Mouse (Mus musculus): Measurements from ENCODE around the gene Chaf1a. TPM values are rescaled to one million over a fixed set of nuclear protein-coding genes. Genes with fewer than 3 reads are reported as not detected.

Gene Chaf1a
- polyA plus RNA-seq, 1 experiment from 2014 or later: 5.0 TPM

GRCm38 (mm10) chr17:56119981-56120880 lies 80.0 kb downstream of the Chaf1a start:
- Histone ChIP-seq H3K4me1 (peaks cover 6% of the 10 kb centered on the region), H3K9me3 (peaks cover 7% of the 10 kb centered on the region; the same call in 1 of the 2 replicates), H3K4me3 (no peak overlapping the region), H3K36me3 (replicated peaks) (peaks cover 22% of the 10 kb centered on the region), H3K27me3 (replicated peaks) (peaks cover 63% of the 10 kb centered on the region), H3K9ac (no peak overlapping the region), H3K4me2 (no peak overlapping the region), H3K27ac (no peak overlapping the region)
- WGBS: 12% methylated on average over 66 of the region's 66 CpGs
- ATAC-seq (replicated peaks): no peak

GRCm38 (mm10) chr17:56121826-56122225 lies 81.6 kb downstream of the Chaf1a start, which contains the start of gene Lrg1:
Gene Lrg1 (minus strand): TSS chr17:56122001.
- H3K9ac ChIP-seq: no peak within 1 kb of the TSS
- ATAC-seq (replicated peaks): no peak
- H3K27me3 ChIP-seq (replicated peaks): peaks cover 65% of the 10 kb centered on the region
- no peak within 1 kb of the TSS for H3K4me3 ChIP-seq
- WGBS: 63% methylated on average over 2 of the region's 2 CpGs
- H3K36me3 ChIP-seq (replicated peaks): peaks cover 27% of the 10 kb centered on the region
- peaks cover 7% of the 10 kb centered on the region; the same call in 1 of the 2 replicates for H3K9me3 ChIP-seq
- no peak within 1 kb of the TSS for H3K4me2 ChIP-seq
- H3K4me1 ChIP-seq: peaks cover 6% of the 10 kb centered on the region
- no peak within 1 kb of the TSS for H3K27ac ChIP-seq

Other genes starting within 250 kb of the Chaf1a start
- 12.0 and 15.3 TPM in 2 replicates for gene Zfp119a, start 161.5 kb upstream of the Chaf1a start, polyA plus RNA-seq (2015; fragmentation: Nextera tagmentation; extraction: Ambion mirVana)
- gene Zfp959, start 148.3 kb upstream of the Chaf1a start, polyA plus RNA-seq (2015; fragmentation: Nextera tagmentation; extraction: Ambion mirVana): 15.7 and 16.1 TPM in 2 replicates
- 9.6 and 10.2 TPM in 2 replicates for gene Zfp119b, start 90.9 kb upstream of the Chaf1a start, polyA plus RNA-seq (2015; fragmentation: Nextera tagmentation; extraction: Ambion mirVana)
- 7.4 and 8.3 TPM in 2 replicates for gene Ebi3, start 87.8 kb upstream of the Chaf1a start, polyA plus RNA-seq (2015; fragmentation: Nextera tagmentation; extraction: Ambion mirVana)
- 24.5 and 25.4 TPM in 2 replicates for gene Yju2, start 81.3 kb upstream of the Chaf1a start, polyA plus RNA-seq (2015; fragmentation: Nextera tagmentation; extraction: Ambion mirVana)
- gene Shd, start 70.0 kb upstream of the Chaf1a start, polyA plus RNA-seq (2015; fragmentation: Nextera tagmentation; extraction: Ambion mirVana): 209 and 217 TPM in 2 replicates
- gene Fsd1, start 53.9 kb upstream of the Chaf1a start, polyA plus RNA-seq (2015; fragmentation: Nextera tagmentation; extraction: Ambion mirVana): 203 and 208 TPM in 2 replicates
- gene Stap2, start 34.9 kb upstream of the Chaf1a start, polyA plus RNA-seq (2015; fragmentation: Nextera tagmentation; extraction: Ambion mirVana): 5.8 and 6.0 TPM in 2 replicates
- gene Mpnd, start 34.7 kb upstream of the Chaf1a start, polyA plus RNA-seq (2015; fragmentation: Nextera tagmentation; extraction: Ambion mirVana): 152 and 167 TPM in 2 replicates
- 117 and 119 TPM in 2 replicates for gene Sh3gl1, start 3.8 kb upstream of the Chaf1a start, polyA plus RNA-seq (2015; fragmentation: Nextera tagmentation; extraction: Ambion mirVana)
- 80.2 and 85.2 TPM in 2 replicates for gene Ubxn6, start 34.6 kb downstream of the Chaf1a start, polyA plus RNA-seq (2015; fragmentation: Nextera tagmentation; extraction: Ambion mirVana)
- 162 and 164 TPM in 2 replicates for gene Hdgfl2, start 39.2 kb downstream of the Chaf1a start, polyA plus RNA-seq (2015; fragmentation: Nextera tagmentation; extraction: Ambion mirVana)
- gene Plin4, start 69.4 kb downstream of the Chaf1a start, polyA plus RNA-seq (2015; fragmentation: Nextera tagmentation; extraction: Ambion mirVana): 0.13 and 0.15 TPM in 2 replicates
- gene Plin5, start 77.2 kb downstream of the Chaf1a start, polyA plus RNA-seq (2015; fragmentation: Nextera tagmentation; extraction: Ambion mirVana): 1.9 and 2.1 TPM in 2 replicates
- gene Lrg1, start 81.6 kb downstream of the Chaf1a start, polyA plus RNA-seq (2015; fragmentation: Nextera tagmentation; extraction: Ambion mirVana): 0.12 and 0.28 TPM in 2 replicates
- 19.0 and 21.4 TPM in 2 replicates for gene Sema6b, start 99.9 kb downstream of the Chaf1a start, polyA plus RNA-seq (2015; fragmentation: Nextera tagmentation; extraction: Ambion mirVana)
- gene Tnfaip8l1, start 122.0 kb downstream of the Chaf1a start, polyA plus RNA-seq (2015; fragmentation: Nextera tagmentation; extraction: Ambion mirVana): 11.1 and 12.7 TPM in 2 replicates
- gene Mydgf, start 143.5 kb downstream of the Chaf1a start, polyA plus RNA-seq (2015; fragmentation: Nextera tagmentation; extraction: Ambion mirVana): 74.9 and 76.4 TPM in 2 replicates
- gene Dpp9, start 178.5 kb downstream of the Chaf1a start, polyA plus RNA-seq (2015; fragmentation: Nextera tagmentation; extraction: Ambion mirVana): 27.8 and 29.1 TPM in 2 replicates
- 20.1 and 20.5 TPM in 2 replicates for gene Fem1a, start 216.4 kb downstream of the Chaf1a start, polyA plus RNA-seq (2015; fragmentation: Nextera tagmentation; extraction: Ambion mirVana)
- 1.2 and 1.5 TPM in 2 replicates for gene Ticam1, start 236.3 kb downstream of the Chaf1a start, polyA plus RNA-seq (2015; fragmentation: Nextera tagmentation; extraction: Ambion mirVana)

Data from midbrain, embryonic 15.5 days (tissue).